Mouse (Mus musculus) heart, embryonic 13.5 days (tissue): ENCODE measurements around the gene Dll3. TPM values are rescaled to one million over a fixed set of nuclear protein-coding genes. Genes with fewer than 3 reads are reported as not detected.

ENCODE experiments used
- polyA plus RNA-seq: library from polyadenylated mRNA; unstranded; fragments of >200 nt; fragmentation: Nextera tagmentation; extraction: Ambion mirVana; gene quantifications from 2 replicates; pipeline ENCODE4 v1.2.1, GENCODE M21; 2015

Dll3 gene
- polyA plus RNA-seq, 1 experiment from 2014 or later, result 0.05 TPM

Other genes with a start within 250 kb of the Dll3 start
- gene Fcgbp, start 231.0 kb downstream of the Dll3 start, polyA plus RNA-seq, result 0.11 TPM in 1 of 2 replicates, not detected in the other
- 0.05 TPM in 1 of 2 replicates, not detected in the other for gene 9530053A07Rik, start 172.8 kb downstream of the Dll3 start, polyA plus RNA-seq
- 81.3 and 86.7 TPM in 2 replicates for gene Fbl, start 132.5 kb downstream of the Dll3 start, polyA plus RNA-seq
- gene Dyrk1b, start 122.8 kb downstream of the Dll3 start, polyA plus RNA-seq, result 8.8 and 9.0 TPM in 2 replicates
- gene Eid2, start 34.4 kb downstream of the Dll3 start, polyA plus RNA-seq, result 1.1 and 1.2 TPM in 2 replicates
- 7.4 and 7.6 TPM in 2 replicates for gene Eid2b, start 24.5 kb downstream of the Dll3 start, polyA plus RNA-seq
- gene Selenov, start 11.1 kb downstream of the Dll3 start, polyA plus RNA-seq, result not detected in 2 replicates
- gene Timm50, start 9.8 kb upstream of the Dll3 start, polyA plus RNA-seq, result 114 and 131 TPM in 2 replicates
- gene Supt5, start 36.5 kb upstream of the Dll3 start, polyA plus RNA-seq, result 60.1 and 62.3 TPM in 2 replicates
- gene Rps16, start 48.4 kb upstream of the Dll3 start, polyA plus RNA-seq, result 599 and 651 TPM in 2 replicates
- 43.5 and 49.3 TPM in 2 replicates for gene Plekhg2, start 70.4 kb upstream of the Dll3 start, polyA plus RNA-seq
- gene Zfp36, start 78.0 kb upstream of the Dll3 start, polyA plus RNA-seq, result 11.9 and 13.6 TPM in 2 replicates
- gene Med29, start 90.5 kb upstream of the Dll3 start, polyA plus RNA-seq, result 49.9 and 54.2 TPM in 2 replicates
- gene Paf1, start 90.7 kb upstream of the Dll3 start, polyA plus RNA-seq, result 73.4 and 75.1 TPM in 2 replicates
- 6.9 and 8.4 TPM in 2 replicates for gene Gmfg, start 135.2 kb upstream of the Dll3 start, polyA plus RNA-seq
- 0.94 and 1.1 TPM in 2 replicates for gene Lrfn1, start 149.7 kb upstream of the Dll3 start, polyA plus RNA-seq
- gene Ifnl2, start 208.2 kb upstream of the Dll3 start, polyA plus RNA-seq, result not detected in 2 replicates
- gene Ifnl3, start 220.6 kb upstream of the Dll3 start, polyA plus RNA-seq, result not detected in 2 replicates
- not detected in 2 replicates for gene Sycn, start 238.6 kb upstream of the Dll3 start, polyA plus RNA-seq
- not detected in 2 replicates for gene Nccrp1, start 245.0 kb upstream of the Dll3 start, polyA plus RNA-seq